Mouse (Mus musculus) CH12.LX (cell line): Measurements from ENCODE around the gene Pknox2. TPM values are rescaled to one million over a fixed set of nuclear protein-coding genes. Genes with fewer than 3 reads are reported as not detected.

Experiments used
- DNase-seq: peaks from one replicate; pipeline ENCODE4 v3.0.0-alpha.2; 2013; ENCODE audit errors: extremely low read depth
- H3K27ac ChIP-seq: 2 replicates; pipeline ENCODE4 v1.5.1; 2012; ENCODE audit warnings: low read depth, mild to moderate bottlenecking, control low read depth, moderate library complexity; ENCODE audit not compliant: insufficient read depth
- H3K27me3 ChIP-seq: replicated peaks from 2 replicates; pipeline ENCODE3; 2012; ENCODE audit warnings: inconsistent platforms
- H3K36me3 ChIP-seq, 2 experiments: replicated peaks in 1 of 2; 2 replicates each; pipeline versions ENCODE3 to v1.6.1; 2012; ENCODE audit warnings: inconsistent platforms in 1 of 2, low read length in 1 of 2, mild to moderate bottlenecking in 1 of 2, mixed read lengths in 1 of 2, moderate library complexity in 1 of 2; ENCODE audit not compliant: control insufficient read depth in 1 of 2, insufficient read depth in 1 of 2
- H3K4me1 ChIP-seq, 2 experiments: 2 replicates each; pipeline ENCODE4 v1.6.1; 2012; ENCODE audit warnings: inconsistent platforms in 1 of 2, moderate library complexity in 1 of 2; ENCODE audit not compliant: insufficient read depth in 2 of 2, control insufficient read depth in 1 of 2
- H3K4me2 ChIP-seq: 2 replicates; pipeline ENCODE4 v1.6.1; 2012; ENCODE audit warnings: low read depth, mild to moderate bottlenecking, control low read depth; ENCODE audit not compliant: poor library complexity, insufficient read depth, severe bottlenecking
- H3K4me3 ChIP-seq, 3 experiments: fragments of 150-350 bp in 1 of 3; sonication (generic) in 1 of 3; replicated peaks in 1 of 3; 2 replicates each; pipeline versions ENCODE3 to v1.5.1; 2011 to 2012; ENCODE audit warnings: low read depth in 2 of 3, low read length in 2 of 3, mild to moderate bottlenecking in 2 of 3, moderate library complexity in 2 of 3, control low read depth in 1 of 3, improper control_type of control experiment in 1 of 3, inconsistent platforms in 1 of 3, mixed read lengths in 1 of 3; ENCODE audit not compliant: poor library complexity in 1 of 3
- H3K79me2 ChIP-seq: replicated peaks from 2 replicates; pipeline ENCODE4 v1.6.1; 2012; ENCODE audit warnings: mild to moderate bottlenecking, moderate library complexity; ENCODE audit not compliant: control insufficient read depth, poor library complexity, insufficient read depth, severe bottlenecking; ENCODE audit errors: extremely low read depth
- H3K9ac ChIP-seq: 2 replicates; pipeline ENCODE4 v1.6.1; 2012; ENCODE audit warnings: low read depth, mild to moderate bottlenecking, control low read depth, moderate library complexity; ENCODE audit not compliant: insufficient read depth
- H3K9me3 ChIP-seq: replicated peaks from 2 replicates; pipeline ENCODE3; 2012; ENCODE audit warnings: low read length, inconsistent platforms, mixed read lengths
- CHD1 ChIP-seq: IDR thresholded peaks from 2 replicates; pipeline ENCODE4 v1.6.1; 2012; ENCODE audit warnings: low read depth, low read length, improper control_type of control experiment, inconsistent platforms
- CTCF ChIP-seq, 2 experiments: IDR thresholded peaks in 1 of 2; conservative IDR thresholded peaks in 1 of 2; 2 replicates each; pipeline ENCODE4 v1.5.1; 2011 to 2012; ENCODE audit warnings: low read depth in 2 of 2, low read length in 2 of 2, improper control_type of control experiment in 1 of 2, inconsistent platforms in 1 of 2, mild to moderate bottlenecking in 1 of 2, moderate library complexity in 1 of 2
- E2F4 ChIP-seq: IDR thresholded peaks from 2 replicates; pipeline ENCODE4 v1.6.1; 2011; ENCODE audit warnings: low read depth, low read length, improper control_type of control experiment; ENCODE audit not compliant: insufficient replicate concordance
- EP300 ChIP-seq: IDR thresholded peaks from 2 replicates; pipeline ENCODE4 v1.6.1; 2011; ENCODE audit warnings: low read length, improper control_type of control experiment
- ETS1 ChIP-seq: conservative IDR thresholded peaks from 2 replicates; pipeline ENCODE4 v1.6.1; 2012; ENCODE audit warnings: low read depth, mild to moderate bottlenecking, inconsistent platforms, low read length, improper control_type of control experiment, moderate library complexity
- GABPA ChIP-seq: IDR thresholded peaks from 2 replicates; pipeline ENCODE4 v1.6.1; 2012; ENCODE audit warnings: low read depth, low read length, improper control_type of control experiment, inconsistent platforms; ENCODE audit not compliant: insufficient replicate concordance
- HCFC1 ChIP-seq: IDR thresholded peaks from 2 replicates; pipeline ENCODE4 v1.6.1; 2012; ENCODE audit warnings: low read depth, mild to moderate bottlenecking, inconsistent platforms, low read length, improper control_type of control experiment
- IRF4 ChIP-seq: IDR thresholded peaks from 2 replicates; pipeline ENCODE4 v1.6.1; 2014; ENCODE audit warnings: low read depth, mild to moderate bottlenecking, inconsistent platforms, low read length, improper control_type of control experiment
- JUN ChIP-seq: IDR thresholded peaks from 2 replicates; pipeline ENCODE4 v1.6.1; 2011; ENCODE audit warnings: low read depth, mild to moderate bottlenecking, low read length, improper control_type of control experiment, moderate library complexity; ENCODE audit not compliant: insufficient read depth
- MAZ ChIP-seq: IDR thresholded peaks from 2 replicates; pipeline ENCODE4 v1.6.1; 2012; ENCODE audit warnings: low read depth, mild to moderate bottlenecking, inconsistent platforms, low read length, improper control_type of control experiment, moderate library complexity
- MXI1 ChIP-seq: IDR thresholded peaks from 2 replicates; pipeline ENCODE4 v1.6.1; 2011; ENCODE audit warnings: mild to moderate bottlenecking, low read depth, low read length, improper control_type of control experiment
- MYC ChIP-seq: IDR thresholded peaks from 2 replicates; pipeline ENCODE4 v1.6.1; 2011; ENCODE audit warnings: low read depth, mild to moderate bottlenecking, improper control_type of control experiment, low read length
- NELFE ChIP-seq: IDR thresholded peaks from 2 replicates; pipeline ENCODE4 v1.6.1; 2011; ENCODE audit warnings: low read depth, low read length, improper control_type of control experiment
- RAD21 ChIP-seq: IDR thresholded peaks from 2 replicates; pipeline ENCODE4 v1.6.1; 2011; ENCODE audit warnings: low read depth, mild to moderate bottlenecking, low read length, improper control_type of control experiment, moderate library complexity
- RCOR1 ChIP-seq: conservative IDR thresholded peaks from 2 replicates; pipeline ENCODE4 v1.6.1; 2012; ENCODE audit warnings: low read depth, mild to moderate bottlenecking, inconsistent platforms, low read length, improper control_type of control experiment
- SIN3A ChIP-seq: IDR thresholded peaks from 2 replicates; pipeline ENCODE4 v1.6.1; 2012; ENCODE audit warnings: low read length, improper control_type of control experiment, inconsistent platforms
- TCF12 ChIP-seq: IDR thresholded peaks from 2 replicates; pipeline ENCODE4 v1.6.1; 2014; ENCODE audit warnings: low read depth, mild to moderate bottlenecking, inconsistent platforms, low read length, improper control_type of control experiment
- USF1 ChIP-seq: IDR thresholded peaks from 2 replicates; pipeline ENCODE4 v1.6.1; 2014; ENCODE audit warnings: low read depth, mild to moderate bottlenecking, inconsistent platforms, low read length, improper control_type of control experiment
- ZKSCAN1 ChIP-seq: IDR thresholded peaks from 2 replicates; pipeline ENCODE4 v1.6.1; 2012; ENCODE audit warnings: low read depth, inconsistent platforms, low read length, improper control_type of control experiment, borderline replicate concordance
- ZMIZ1 ChIP-seq: IDR thresholded peaks from 2 replicates; pipeline ENCODE4 v1.6.1; 2012; ENCODE audit warnings: low read depth, mild to moderate bottlenecking, inconsistent platforms, low read length, improper control_type of control experiment
- dilution Hi-C: fragments of 300-500 bp; cut with MboI; formaldehyde crosslinking; loops from 2 replicates; pipeline ENCODE4 v1.14.3; 2020; ENCODE audit warnings: low sequenced_read_pairs; ENCODE audit not compliant: extremely low pct_unique_long_range_greater_than_20kb, extremely low pct_ligation_motif_present
- in situ Hi-C: fragments of 300-500 bp; cut with MboI; formaldehyde crosslinking; loops from 3 replicates; pipeline ENCODE4 v1.14.3; 2019; ENCODE audit warnings: low sequenced_read_pairs, low pct_ligation_motif_present, low pct_unique_long_range_greater_than_20kb, mixed read lengths
- polyA plus RNA-seq: library from polyadenylated mRNA; unstranded; fragments of >175 nt; gene quantifications from 2 replicates; pipeline ENCODE4 v1.2.1, GENCODE M21; 2012; ENCODE audit warnings: low read depth; ENCODE audit not compliant: insufficient read length
- total RNA-seq, 2 experiments: library from RNA; depleted of rRNA; stranded (reverse); fragments of 300-350 nt in 1 of 2; fragments of >200 nt in 1 of 2; gene quantifications; 2 replicates each; pipeline ENCODE4 v1.2.3; 2012 to 2014

The Pknox2 gene
- total and polyA plus RNA-seq, 3 experiments: 0.08 to 0.11 TPM; not detected in 1

DNA sequence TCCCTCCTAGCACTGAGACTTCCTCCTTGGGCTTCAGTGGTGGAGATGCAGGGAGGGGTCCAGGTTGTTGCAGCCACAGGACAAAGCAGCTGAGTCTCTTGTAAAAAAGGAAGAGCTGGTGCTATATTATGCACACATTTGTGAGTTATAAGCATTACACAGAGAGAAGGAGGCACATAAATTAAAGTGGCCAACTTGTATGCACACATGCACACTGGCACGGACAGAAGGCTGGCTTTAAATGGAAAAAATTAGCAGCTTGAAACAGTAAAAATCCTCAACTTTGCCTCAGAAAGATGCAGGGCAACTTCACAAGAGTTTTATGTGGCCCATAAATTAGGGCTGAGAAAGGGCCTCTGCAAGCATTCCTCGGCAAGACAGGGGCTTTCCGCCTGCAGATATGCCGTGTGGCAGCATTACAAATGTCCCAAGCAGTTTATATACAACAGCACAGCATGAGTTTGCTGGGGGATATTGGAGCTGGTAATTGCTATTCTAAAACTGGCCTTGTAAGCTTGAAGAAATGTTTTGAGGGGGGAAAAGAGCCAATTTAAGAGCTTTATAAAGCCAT, 25.4 kb downstream of the Pknox2 start:
- in situ Hi-C loops (no loop called here), dilution Hi-C loops (no loop called here)
- Histone ChIP-seq H3K9ac (no peak overlapping the region), H3K79me2 (no peaks in the 10 kb centered on the region), H3K27ac (no peak overlapping the region), H3K9me3 (no peaks in the 10 kb centered on the region), H3K4me1 (peaks cover 3 to 9% of the 10 kb centered on the region in 2 experiments; a peak in 3 of 4 replicates), H3K36me3 (no peaks in the 10 kb centered on the region), H3K4me2 (no peak overlapping the region), H3K4me3 (no peak overlapping the region), H3K27me3 (peaks cover 29% of the 10 kb centered on the region)
- DNase-seq: no peak
- no peak for TF ChIP-seq TCF12
- no peak for TF ChIP-seq GABPA
- TF ChIP-seq RAD21: no peak
- no peak for TF ChIP-seq E2F4
- TF ChIP-seq HCFC1: no peak
- no peak for TF ChIP-seq ZMIZ1

DNA sequence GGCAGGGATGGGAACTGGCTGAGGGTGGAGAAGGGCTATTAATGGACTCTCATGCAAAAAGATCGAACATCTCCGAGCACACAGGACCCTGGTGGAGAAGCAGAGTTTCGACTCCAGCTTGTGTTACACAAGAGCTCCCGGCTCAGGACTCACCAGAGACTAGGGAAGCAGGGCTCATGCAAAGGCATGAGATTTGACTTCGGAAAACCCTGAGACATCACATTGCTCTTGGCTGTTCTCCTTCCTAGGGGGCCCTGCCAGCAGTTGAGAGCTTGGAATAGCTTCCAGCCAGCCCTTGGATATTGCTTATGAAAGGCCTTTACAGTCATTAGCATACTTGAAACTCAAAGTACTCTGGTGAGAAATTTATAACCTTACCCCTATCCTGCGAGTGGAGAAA, 26.4 kb downstream of the Pknox2 start:
- no peaks in the 10 kb centered on the region for H3K36me3 ChIP-seq
- H3K4me3 ChIP-seq: no peak overlapping the region
- in situ Hi-C loops (no loop called here), dilution Hi-C loops (no loop called here)
- no peak for DNase-seq
- no peak for TF ChIP-seq RCOR1
- TF ChIP-seq MAZ: no peak
- no peak for TF ChIP-seq ETS1
- TF ChIP-seq SIN3A: no peak
- TF ChIP-seq NELFE: no peak
- no peak for TF ChIP-seq JUN
- TF ChIP-seq ZMIZ1: no peak
- TF ChIP-seq CTCF (conservative IDR thresholded peaks at IDR 0.05 in 1 of 2, IDR thresholded peaks at IDR 0.05 in 1 of 2; ENCODE audit: low read depth in 2 of 2, low read length in 2 of 2): no peak
- no peak for TF ChIP-seq MYC
- TF ChIP-seq GABPA: no peak
- no peak for TF ChIP-seq MXI1
- TF ChIP-seq IRF4: no peak
- no peak for TF ChIP-seq CHD1
- TF ChIP-seq ZKSCAN1: no peak
- TF ChIP-seq USF1: no peak
- no peak for TF ChIP-seq EP300
- peaks cover 3 to 19% of the 10 kb centered on the region in 2 experiments; a peak in 3 of 4 replicates for H3K4me1 ChIP-seq
- H3K27ac ChIP-seq: no peak overlapping the region
- no peaks in the 10 kb centered on the region for H3K9me3 ChIP-seq
- H3K4me2 ChIP-seq: no peak overlapping the region
- H3K27me3 ChIP-seq: peaks cover 22% of the 10 kb centered on the region
- no peaks in the 10 kb centered on the region for H3K79me2 ChIP-seq
- H3K9ac ChIP-seq: no peak overlapping the region
